In genomic region chr7:79312246-79312645, GRCm38 (mm10) we compare ENCODE assay signal across 8 mouse cellular contexts. TPM values are rescaled to one million over a fixed set of nuclear protein-coding genes. Genes with fewer than 3 reads are reported as not detected.
DNase-seq lines count a peak whose midpoint lies in the region; ATAC-seq and TF ChIP-seq lines count a peak whose summit lies in the region.

No protein-coding gene starts in this region.

- WGBS in intestine, postnatal 0 days: 66% methylated on average over 8 of the region's 8 CpGs
- WGBS in neural tube, embryonic 14.5 days: 57% methylated on average over 7 of the region's 8 CpGs

- intact Hi-C loops in left cerebral cortex, adult 2 months (cut with DNase I): no loop called here
- intact Hi-C loops in left cerebral cortex, postnatal 14 days (cut with DNase I): loop anchor here (5.0 kb wide), 1 partner anchor 40 kb away; the partner anchor contains the start of gene Abhd2

- peaks cover 18% of the 10 kb centered on the region for H3K4me1 ChIP-seq in embryonic fibroblast, embryonic 13.5 days (ENCODE audit: control insufficient read depth, insufficient read depth, low read length)
- peaks cover 35% of the 10 kb centered on the region for H3K4me1 ChIP-seq in intestine, postnatal 0 days (replicated peaks; ENCODE audit: control insufficient read depth, insufficient read depth, low read length)
- H3K4me1 ChIP-seq in neural tube, embryonic 14.5 days (ENCODE audit: control insufficient read depth, insufficient read depth, low read length): peaks cover 53% of the 10 kb centered on the region

- no peak overlapping the region for H3K4me3 ChIP-seq in left cerebral cortex, adult 2 months
- H3K4me3 ChIP-seq in embryonic fibroblast, embryonic 13.5 days (ENCODE audit: insufficient read depth, low read length): no peak overlapping the region
- H3K4me3 ChIP-seq in intestine, postnatal 0 days (ENCODE audit: low read depth, low read length): no peak overlapping the region
- H3K4me3 ChIP-seq in neural tube, embryonic 14.5 days (ENCODE audit: low read depth, low read length): no peak overlapping the region

- no peak for DNase-seq in left cerebral cortex, adult 2 months (ENCODE audit: extremely low spot score in 1 of 2, low spot score in 2 of 2)
- DNase-seq in left cerebral cortex, postnatal 14 days (ENCODE audit: low spot score in 2 of 2): no peak
- no peak for DNase-seq in heart, adult 9 months (ENCODE audit: low spot score in 2 of 2)

- no peaks in the 10 kb centered on the region for H3K9me3 ChIP-seq in intestine, postnatal 0 days (ENCODE audit: control insufficient read depth)
- H3K9me3 ChIP-seq in neural tube, embryonic 14.5 days (ENCODE audit: control insufficient read depth, low read length): no peaks in the 10 kb centered on the region

- H3K27ac ChIP-seq in left cerebral cortex, adult 2 months: peak overlapping the region; percentile 85
- H3K27ac ChIP-seq in embryonic fibroblast, embryonic 13.5 days (ENCODE audit: insufficient read depth, low read length): peak overlapping the region; percentile 88
- H3K27ac ChIP-seq in intestine, postnatal 0 days (ENCODE audit: low read depth, low read length): peak overlapping the region; percentile 70
- H3K27ac ChIP-seq in neural tube, embryonic 14.5 days (ENCODE audit: low read depth, low read length): peak overlapping the region; percentile 34

- 0 out of 2 replicates have a peak overlapping the region, but pooled peaks have one; percentile 57 for H3K4me2 ChIP-seq in intestine, postnatal 0 days (replicated peaks; ENCODE audit: low read depth)
- no peak overlapping the region for H3K4me2 ChIP-seq in neural tube, embryonic 14.5 days (ENCODE audit: low read depth, low read length)

- no peak for ATAC-seq in intestine, postnatal 0 days
- ATAC-seq in neural tube, embryonic 14.5 days (ENCODE audit: low read depth): no peak
- ATAC-seq in inflammation-experienced regulatory T-cells, adult 6 months: no peak
- ATAC-seq in CD4-positive, CD25-positive, alpha-beta regulatory T cell, adult 4 months: no peak

- no peak for TF ChIP-seq CTCF in left cerebral cortex, adult 2 months (IDR thresholded peaks at IDR 0.05)
- no peak for TF ChIP-seq CTCF in embryonic fibroblast, embryonic 13.5 days (IDR thresholded peaks at IDR 0.05; ENCODE audit: borderline replicate concordance, insufficient read depth, low read length)
- TF ChIP-seq CTCF in intestine, postnatal 0 days (IDR thresholded peaks at IDR 0.05; ENCODE audit: low read depth): no peak

- no peak for TF ChIP-seq POLR2A in embryonic fibroblast, embryonic 13.5 days (IDR thresholded peaks at IDR 0.05; ENCODE audit: low read depth, low read length)

- H3K9ac ChIP-seq in intestine, postnatal 0 days (ENCODE audit: low read depth, low read length): no peak overlapping the region
- no peak overlapping the region for H3K9ac ChIP-seq in neural tube, embryonic 14.5 days (replicated peaks; ENCODE audit: low read depth, low read length)

- no peaks in the 10 kb centered on the region for H3K27me3 ChIP-seq in intestine, postnatal 0 days (replicated peaks; ENCODE audit: control insufficient read depth, insufficient read depth, low read length)
- H3K27me3 ChIP-seq in neural tube, embryonic 14.5 days (ENCODE audit: control insufficient read depth, insufficient read depth, low read length): no peaks in the 10 kb centered on the region

- H3K36me3 ChIP-seq in intestine, postnatal 0 days (ENCODE audit: control insufficient read depth, insufficient read depth): peaks cover 8% of the 10 kb centered on the region; the same call in 1 of the 2 replicates
- H3K36me3 ChIP-seq in neural tube, embryonic 14.5 days (ENCODE audit: control insufficient read depth, insufficient read depth, low read length): no peaks in the 10 kb centered on the region

RNA-seq across cellular contexts. Expression of gene Abhd2, which starts 39.2 kb away (rescaled TPM):
- total RNA-seq in left cerebral cortex, adult 2 months (2021): 100 to 1,000 TPM; 103 to 116 TPM
- 100 to 1,000 TPM; 125 to 135 TPM for total RNA-seq in left cerebral cortex, postnatal 14 days (2021)
- 80.4 and 80.5 TPM in 2 replicates for polyA plus RNA-seq in embryonic fibroblast, embryonic 13.5 days (2011; ENCODE audit: insufficient read length, low read depth, missing spikeins)
- 34.8 and 36.2 TPM in 2 replicates for polyA plus RNA-seq in intestine, postnatal 0 days (2015; fragmentation: Nextera tagmentation; extraction: Ambion mirVana)
- 20.3 and 22.8 TPM in 2 replicates for polyA plus RNA-seq in neural tube, embryonic 14.5 days (2014; fragmentation: Nextera tagmentation; extraction: Ambion mirVana)
- polyA plus RNA-seq in inflammation-experienced regulatory T-cells, adult 6 months (2017; shearing (Covaris generic)): 10 to 100 TPM; 16.0 to 35.6 (median 29.9) TPM
- polyA plus RNA-seq in CD4-positive, CD25-positive, alpha-beta regulatory T cell, adult 4 months (2017; shearing (Covaris generic)): 10 to 100 TPM; 14.8 to 25.8 TPM

Comparison
In these comparisons a context has a peak if more than half of its experiments do, and no peak if none do; other contexts are left out.
1. H3K27ac ChIP-seq: peak in every context shown above with its lines; median percentile 88 in embryonic fibroblast, embryonic 13.5 days; 85 in left cerebral cortex, adult 2 months; 70 in intestine, postnatal 0 days; 34 in neural tube, embryonic 14.5 days.